Mouse (Mus musculus): ENCODE results near the gene Soga1.

- no peak for TF ChIP-seq ZC3H11A (IDR thresholded peaks at IDR 0.05; ENCODE audit: borderline replicate concordance, low read depth, low read length)
- TF ChIP-seq ZNF384 (IDR thresholded peaks at IDR 0.05; ENCODE audit: low read depth, low read length): no peak
These were observed 87.4 kb downstream of the Soga1 start, which contains the start of gene Ndrg3 for GRCm38 (mm10) chr2:156991470-156992319.

Data from ES-E14 (cell line).